Mouse (Mus musculus): Measurements from ENCODE around the gene Irx4. TPM values are rescaled to one million over a fixed set of nuclear protein-coding genes. Genes with fewer than 3 reads are reported as not detected.

Irx4 gene
- total RNA-seq, 2 experiments from 2014 or later, result not detected

GRCm38 (mm10) chr13:73268702-73269101 lies 8.4 kb downstream of the Irx4 start:
- intact Hi-C loops (cut with DNase I), result no loop called here
- no peak for DNase-seq (ENCODE audit: low spot score in 2 of 2)

- no peak for DNase-seq (ENCODE audit: low spot score in 2 of 2)
- intact Hi-C loops (cut with DNase I), result no loop called here
Observed at GRCm38 (mm10) chr13:73269251-73269650, 9.0 kb downstream of the Irx4 start.

GRCm38 (mm10) chr13:73269891-73270290 lies 9.6 kb downstream of the Irx4 start:
- no peak for DNase-seq (ENCODE audit: low spot score in 2 of 2)
- intact Hi-C loops (cut with DNase I), result loop anchor here (5.0 kb wide), 2 partner anchors 638 to 1313 kb away; no protein-coding TSS in a partner anchor

- intact Hi-C loops (cut with DNase I), result loop anchor here (5.0 kb wide), 2 partner anchors 638 to 1313 kb away; no protein-coding TSS in a partner anchor
- DNase-seq (ENCODE audit: low spot score in 2 of 2), result no peak
Observed at GRCm38 (mm10) chr13:73270451-73271081, 10.3 kb downstream of the Irx4 start.

GRCm38 (mm10) chr13:73271336-73272242 lies 11.3 kb downstream of the Irx4 start:
- no peak for DNase-seq (ENCODE audit: low spot score in 2 of 2)
- intact Hi-C loops (cut with DNase I), result loop anchor here (5.0 kb wide), 2 partner anchors 639 to 1314 kb away; no protein-coding TSS in a partner anchor

GRCm38 (mm10) chr13:73272794-73273282 lies 12.6 kb downstream of the Irx4 start:
- DNase-seq (ENCODE audit: low spot score in 2 of 2), result no peak
- intact Hi-C loops (cut with DNase I), result loop anchor here (5.0 kb wide), 2 partner anchors 641 to 1316 kb away; no protein-coding TSS in a partner anchor

GRCm38 (mm10) chr13:73273536-73273935 lies 13.3 kb downstream of the Irx4 start:
- no peak for DNase-seq (ENCODE audit: low spot score in 2 of 2)
- intact Hi-C loops (cut with DNase I), result loop anchor here (5.0 kb wide), 2 partner anchors 641 to 1316 kb away; no protein-coding TSS in a partner anchor

GRCm38 (mm10) chr13:73277361-73277760 lies 17.1 kb downstream of the Irx4 start:
- intact Hi-C loops (cut with DNase I), result no loop called here

GRCm38 (mm10) chr13:73277797-73278196 lies 17.5 kb downstream of the Irx4 start:
- DNase-seq (ENCODE audit: low spot score in 2 of 2), result no peak

More at GRCm38 (mm10) chr13:73277361-73277760, 17.1 kb downstream of the Irx4 start:
- DNase-seq (ENCODE audit: low spot score in 2 of 2), result no peak

GRCm38 (mm10) chr13:73279196-73279595 lies 18.9 kb downstream of the Irx4 start:
- intact Hi-C loops (cut with DNase I), result no loop called here
- no peak for DNase-seq (ENCODE audit: low spot score in 2 of 2)

More at GRCm38 (mm10) chr13:73277797-73278196, 17.5 kb downstream of the Irx4 start:
- intact Hi-C loops (cut with DNase I), result no loop called here

- no peak for DNase-seq (ENCODE audit: low spot score in 2 of 2)
- intact Hi-C loops (cut with DNase I), result no loop called here
Observed at GRCm38 (mm10) chr13:73282407-73282806, 22.1 kb downstream of the Irx4 start.

- DNase-seq (ENCODE audit: low spot score in 2 of 2), result no peak
- intact Hi-C loops (cut with DNase I), result no loop called here
Observed at GRCm38 (mm10) chr13:73283534-73283933, 23.3 kb downstream of the Irx4 start.

GRCm38 (mm10) chr13:73290206-73290605 lies 29.9 kb downstream of the Irx4 start:
- intact Hi-C loops (cut with DNase I), result no loop called here
- no peak for DNase-seq (ENCODE audit: low spot score in 2 of 2)

GRCm38 (mm10) chr13:73291102-73291501 lies 30.8 kb downstream of the Irx4 start:
- DNase-seq (ENCODE audit: low spot score in 2 of 2), result no peak
- intact Hi-C loops (cut with DNase I), result no loop called here

GRCm38 (mm10) chr13:73298717-73299116 lies 38.4 kb downstream of the Irx4 start:
- DNase-seq (ENCODE audit: low spot score in 2 of 2), result no peak
- intact Hi-C loops (cut with DNase I), result no loop called here

- DNase-seq (ENCODE audit: low spot score in 2 of 2), result no peak
- intact Hi-C loops (cut with DNase I), result no loop called here
Observed at GRCm38 (mm10) chr13:73299322-73299721, 39.0 kb downstream of the Irx4 start.

GRCm38 (mm10) chr13:73304729-73305128 lies 44.5 kb downstream of the Irx4 start:
- intact Hi-C loops (cut with DNase I), result no loop called here
- DNase-seq (ENCODE audit: low spot score in 2 of 2), result no peak

GRCm38 (mm10) chr13:73305398-73306084 lies 45.3 kb downstream of the Irx4 start:
- DNase-seq (ENCODE audit: low spot score in 2 of 2), result no peak
- intact Hi-C loops (cut with DNase I), result no loop called here

- intact Hi-C loops (cut with DNase I), result no loop called here
- no peak for DNase-seq (ENCODE audit: low spot score in 2 of 2)
Observed at GRCm38 (mm10) chr13:73306085-73306410, 45.8 kb downstream of the Irx4 start.

GRCm38 (mm10) chr13:73306430-73306829 lies 46.2 kb downstream of the Irx4 start:
- intact Hi-C loops (cut with DNase I), result no loop called here
- DNase-seq (ENCODE audit: low spot score in 2 of 2), result no peak

All from left cerebral cortex, postnatal 14 days (tissue).